Mouse (Mus musculus): ENCODE results near the gene Clip2.

GRCm38 (mm10) chr5:134455914-134456423 is 96.3 kb downstream of the Clip2 start:
- TF ChIP-seq CTCF (IDR thresholded peaks at IDR 0.05; ENCODE audit: insufficient read depth, low read length), result no peak
- TF ChIP-seq POLR2A (IDR thresholded peaks at IDR 0.05; ENCODE audit: borderline replicate concordance, extremely low read depth, low read depth, low read length), result no peak
